Mouse (Mus musculus): ENCODE results near the gene Rap1gds1. TPM values are rescaled to one million over a fixed set of nuclear protein-coding genes. Genes with fewer than 3 reads are reported as not detected.

Gene Rap1gds1
- polyA plus RNA-seq, 1 experiment = 18.0 TPM

GRCm38 (mm10) chr3:139000071-139000867 lies 74.7 kb downstream of the Rap1gds1 start:
- TF ChIP-seq POLR2A (IDR thresholded peaks at IDR 0.05; ENCODE audit: borderline replicate concordance, control insufficient read depth, low read depth, low read length) = no peak
- TF ChIP-seq CTCF (IDR thresholded peaks at IDR 0.05; ENCODE audit: control insufficient read depth, insufficient read depth, low read length) = no peak
- Histone ChIP-seq H3K4me3 (replicated peaks; ENCODE audit: control insufficient read depth, low read depth, low read length) (no peak overlapping the region), H3K4me1 (ENCODE audit: control insufficient read depth, insufficient read depth, low read length) (no peaks in the 10 kb centered on the region; the same call in 1 of the 2 replicates), H3K27ac (ENCODE audit: control insufficient read depth, insufficient read depth, low read depth, low read length, poor library complexity) (no peak overlapping the region)
- WGBS = 66% methylated on average over 9 of the region's 9 CpGs

- no peaks in the 10 kb centered on the region for H3K4me1 ChIP-seq (ENCODE audit: control insufficient read depth, insufficient read depth, low read length)
- no peak overlapping the region for H3K27ac ChIP-seq (ENCODE audit: control insufficient read depth, insufficient read depth, low read depth, low read length, poor library complexity)
- H3K4me3 ChIP-seq (replicated peaks; ENCODE audit: control insufficient read depth, low read depth, low read length) = no peak overlapping the region
- TF ChIP-seq POLR2A (IDR thresholded peaks at IDR 0.05; ENCODE audit: borderline replicate concordance, control insufficient read depth, low read depth, low read length) = no peak
- no peak for TF ChIP-seq CTCF (IDR thresholded peaks at IDR 0.05; ENCODE audit: control insufficient read depth, insufficient read depth, low read length)
- 84% methylated on average over 5 of the region's 5 CpGs for WGBS
Observed at GRCm38 (mm10) chr3:138993473-138993872, 81.5 kb downstream of the Rap1gds1 start.

- TF ChIP-seq CTCF (IDR thresholded peaks at IDR 0.05; ENCODE audit: control insufficient read depth, insufficient read depth, low read length) (no peak), POLR2A (IDR thresholded peaks at IDR 0.05; ENCODE audit: borderline replicate concordance, control insufficient read depth, low read depth, low read length) (no peak)
Observed at GRCm38 (mm10) chr3:138991367-138991766, 83.6 kb downstream of the Rap1gds1 start.

DNA sequence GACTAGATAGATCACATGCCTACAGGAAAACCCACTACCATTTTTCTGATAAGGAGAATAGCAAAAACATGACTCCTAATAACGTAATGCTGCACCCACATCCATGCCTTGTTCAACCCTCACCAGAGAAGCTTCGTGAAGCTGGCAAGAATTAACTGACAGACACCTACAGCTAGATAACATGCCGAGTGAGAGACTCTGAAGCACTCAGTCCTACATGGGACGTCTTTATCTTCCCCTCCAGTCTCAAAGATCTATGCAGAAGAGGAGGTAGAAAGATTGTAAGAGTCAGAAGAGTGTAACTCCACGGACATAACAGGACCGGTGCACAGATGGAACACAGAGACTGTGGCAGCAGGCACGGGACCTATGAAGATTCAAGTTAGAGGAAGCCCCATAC lies 85.9 kb downstream of the Rap1gds1 start:
- H3K27ac ChIP-seq (ENCODE audit: control insufficient read depth, insufficient read depth, low read depth, low read length, poor library complexity) = no peak overlapping the region
- no peak overlapping the region for H3K4me3 ChIP-seq (replicated peaks; ENCODE audit: control insufficient read depth, low read depth, low read length)
- TF ChIP-seq CTCF (IDR thresholded peaks at IDR 0.05; ENCODE audit: control insufficient read depth, insufficient read depth, low read length) (no peak), POLR2A (IDR thresholded peaks at IDR 0.05; ENCODE audit: borderline replicate concordance, control insufficient read depth, low read depth, low read length) (no peak)
- no peaks in the 10 kb centered on the region for H3K4me1 ChIP-seq (ENCODE audit: control insufficient read depth, insufficient read depth, low read length)
- WGBS = 68% methylated on average over 7 of the region's 7 CpGs

More at GRCm38 (mm10) chr3:138991367-138991766, 83.6 kb downstream of the Rap1gds1 start:
- 76% methylated on average over 1 of the region's 1 CpGs for WGBS
- Histone ChIP-seq H3K27ac (ENCODE audit: control insufficient read depth, insufficient read depth, low read depth, low read length, poor library complexity) (no peak overlapping the region), H3K4me3 (replicated peaks; ENCODE audit: control insufficient read depth, low read depth, low read length) (no peak overlapping the region), H3K4me1 (ENCODE audit: control insufficient read depth, insufficient read depth, low read length) (no peaks in the 10 kb centered on the region)

GRCm38 (mm10) chr3:138988004-138988403 lies 87.0 kb downstream of the Rap1gds1 start:
- Histone ChIP-seq H3K4me1 (ENCODE audit: control insufficient read depth, insufficient read depth, low read length) (no peaks in the 10 kb centered on the region), H3K27ac (ENCODE audit: control insufficient read depth, insufficient read depth, low read depth, low read length, poor library complexity) (no peak overlapping the region), H3K4me3 (replicated peaks; ENCODE audit: control insufficient read depth, low read depth, low read length) (no peak overlapping the region)
- no peak for TF ChIP-seq CTCF (IDR thresholded peaks at IDR 0.05; ENCODE audit: control insufficient read depth, insufficient read depth, low read length)
- no peak for TF ChIP-seq POLR2A (IDR thresholded peaks at IDR 0.05; ENCODE audit: borderline replicate concordance, control insufficient read depth, low read depth, low read length)
- 54% methylated on average over 5 of the region's 5 CpGs for WGBS

- Histone ChIP-seq H3K4me1 (ENCODE audit: control insufficient read depth, insufficient read depth, low read length) (no peaks in the 10 kb centered on the region), H3K27ac (ENCODE audit: control insufficient read depth, insufficient read depth, low read depth, low read length, poor library complexity) (no peak overlapping the region), H3K4me3 (replicated peaks; ENCODE audit: control insufficient read depth, low read depth, low read length) (no peak overlapping the region)
- 88% methylated on average over 6 of the region's 6 CpGs for WGBS
- TF ChIP-seq POLR2A (IDR thresholded peaks at IDR 0.05; ENCODE audit: borderline replicate concordance, control insufficient read depth, low read depth, low read length) (no peak), CTCF (IDR thresholded peaks at IDR 0.05; ENCODE audit: control insufficient read depth, insufficient read depth, low read length) (no peak)
Observed at GRCm38 (mm10) chr3:138982249-138982648, 92.8 kb downstream of the Rap1gds1 start.

DNA sequence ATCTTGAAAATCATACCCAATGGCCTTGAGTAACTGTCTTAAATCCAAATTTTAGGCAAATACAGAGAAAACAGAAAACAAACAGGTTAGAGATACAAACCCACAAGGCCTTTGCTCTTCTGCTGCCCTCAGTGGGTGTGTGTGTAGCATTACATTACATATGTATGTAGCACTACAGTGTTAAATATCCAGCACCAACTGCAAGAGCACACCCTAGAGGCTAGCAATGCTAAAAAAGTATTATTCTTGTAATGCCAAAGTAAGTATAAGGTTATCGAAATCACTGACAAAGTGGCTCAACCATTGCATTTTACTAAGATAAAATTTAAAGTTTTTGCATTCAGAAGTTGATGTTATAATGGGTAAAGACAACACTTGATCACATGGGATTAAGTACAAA lies 97.6 kb downstream of the Rap1gds1 start:
- Histone ChIP-seq H3K4me1 (ENCODE audit: control insufficient read depth, insufficient read depth, low read length) (no peaks in the 10 kb centered on the region), H3K4me3 (replicated peaks; ENCODE audit: control insufficient read depth, low read depth, low read length) (no peak overlapping the region), H3K27ac (ENCODE audit: control insufficient read depth, insufficient read depth, low read depth, low read length, poor library complexity) (no peak overlapping the region)
- TF ChIP-seq CTCF (IDR thresholded peaks at IDR 0.05; ENCODE audit: control insufficient read depth, insufficient read depth, low read length) = no peak
- TF ChIP-seq POLR2A (IDR thresholded peaks at IDR 0.05; ENCODE audit: borderline replicate concordance, control insufficient read depth, low read depth, low read length) = no peak
- WGBS = 88% methylated on average over 1 of the region's 1 CpGs

- Histone ChIP-seq H3K4me3 (replicated peaks; ENCODE audit: control insufficient read depth, low read depth, low read length) (no peak overlapping the region), H3K27ac (ENCODE audit: control insufficient read depth, insufficient read depth, low read depth, low read length, poor library complexity) (no peak overlapping the region), H3K4me1 (ENCODE audit: control insufficient read depth, insufficient read depth, low read length) (no peaks in the 10 kb centered on the region)
- TF ChIP-seq CTCF (IDR thresholded peaks at IDR 0.05; ENCODE audit: control insufficient read depth, insufficient read depth, low read length) = no peak
- no peak for TF ChIP-seq POLR2A (IDR thresholded peaks at IDR 0.05; ENCODE audit: borderline replicate concordance, control insufficient read depth, low read depth, low read length)
- 92% methylated on average over 9 of the region's 9 CpGs for WGBS
Observed at GRCm38 (mm10) chr3:138967627-138968026, 107.4 kb downstream of the Rap1gds1 start.

Measured in bone marrow, adult 2 months (tissue).